Mouse (Mus musculus) stomach, postnatal 0 days (tissue): ENCODE measurements around the gene Larp1.

ENCODE experiments used
- CTCF ChIP-seq: IDR thresholded peaks from 2 replicates; pipeline ENCODE4 v1.5.1; 2016; ENCODE audit warnings: antibody characterized with exemption, low read depth, mild to moderate bottlenecking, moderate library complexity
- EP300 ChIP-seq: optimal IDR thresholded peaks from 2 replicates; pipeline ENCODE3; 2016; ENCODE audit warnings: antibody characterized with exemption

- TF ChIP-seq CTCF (0 out of 2 replicates have a peak, but pooled peaks have one; percentile 13), EP300 (no peak)
Observed at GRCm38 (mm10) chr11:58012674-58013073, 3.8 kb downstream of the Larp1 start.
